Mouse (Mus musculus) urinary bladder, postnatal 36 days (tissue): ENCODE measurements at regions not wholly inside any gene's neighbourhood (a gene's known extent, or its start where the extent isn't known, plus 50 kb on each side); places are given as distances from the start of the nearest gene placed in this dataset.
A peak's percentile ranks its signal among the peaks of the same experiment; 100 is the strongest.

Source experiments
- DNase-seq, 2 experiments: peaks; one replicate each; pipeline ENCODE4 v3.0.0; 2022; ENCODE audit warnings: low spot score in 2 of 2, mixed read lengths in 1 of 2

- DNase-seq = no peak
Observed at GRCm38 (mm10) chr11:20882756-20883155, 51.9 kb upstream of the Lgalsl start.

GRCm38 (mm10) chr11:20883907-20884306 lies 53.1 kb upstream of the Lgalsl start:
- no peak for DNase-seq

GRCm38 (mm10) chr11:20887044-20887443 lies 56.2 kb upstream of the Lgalsl start:
- DNase-seq = no peak

GRCm38 (mm10) chr11:20890479-20890878 lies 59.6 kb upstream of the Lgalsl start:
- no peak for DNase-seq

GRCm38 (mm10) chr11:20891711-20892110 lies 60.9 kb upstream of the Lgalsl start:
- DNase-seq = peak; percentile 33 to 51

GRCm38 (mm10) chr11:20896277-20897123 lies 65.6 kb upstream of the Lgalsl start:
- DNase-seq = peak; percentile 58 to 75

GRCm38 (mm10) chr11:20897468-20897867 lies 66.6 kb upstream of the Lgalsl start:
- no peak for DNase-seq

GRCm38 (mm10) chr11:20898558-20898957 lies 67.7 kb upstream of the Lgalsl start:
- no peak for DNase-seq

- DNase-seq = no peak
Observed at GRCm38 (mm10) chr11:20899766-20900165, 68.9 kb upstream of the Lgalsl start.

GRCm38 (mm10) chr11:20902001-20902400 lies 71.1 kb upstream of the Lgalsl start:
- DNase-seq = no peak

GRCm38 (mm10) chr11:20902910-20903309 lies 72.1 kb upstream of the Lgalsl start:
- no peak for DNase-seq

GRCm38 (mm10) chr11:20907996-20908395 lies 77.1 kb upstream of the Lgalsl start:
- no peak for DNase-seq

GRCm38 (mm10) chr11:20908471-20908870 lies 77.6 kb upstream of the Lgalsl start:
- DNase-seq = no peak

- DNase-seq = no peak
Observed at GRCm38 (mm10) chr11:20913042-20913441, 82.2 kb upstream of the Lgalsl start.

- DNase-seq = peak; percentile 71 to 85
Observed at GRCm38 (mm10) chr11:20913598-20914296, 82.9 kb upstream of the Lgalsl start.

GRCm38 (mm10) chr11:20914297-20914997 lies 83.6 kb upstream of the Lgalsl start:
- DNase-seq = no peak

- peak in 1 of 2 experiments; percentile 35 for DNase-seq
Observed at GRCm38 (mm10) chr11:20915182-20915602, 84.3 kb upstream of the Lgalsl start.

- DNase-seq = no peak
Observed at GRCm38 (mm10) chr11:20915687-20916432, 85.0 kb upstream of the Lgalsl start.

GRCm38 (mm10) chr11:20916473-20916911 lies 85.6 kb upstream of the Lgalsl start:
- DNase-seq = peak; percentile 46 to 62

GRCm38 (mm10) chr11:20916961-20917360 lies 86.1 kb upstream of the Lgalsl start:
- DNase-seq = no peak

GRCm38 (mm10) chr11:20917483-20917882 lies 86.6 kb upstream of the Lgalsl start:
- DNase-seq = no peak
